Mouse (Mus musculus) adrenal gland, postnatal 25 days (tissue): Measurements from ENCODE around the gene Smc1a. TPM values are rescaled to one million over a fixed set of nuclear protein-coding genes. Genes with fewer than 3 reads are reported as not detected.

Experiments used
- DNase-seq: peaks from one replicate; pipeline ENCODE4 v3.0.0; 2021; ENCODE audit warnings: mixed read lengths
- long read RNA-seq: library from polyadenylated mRNA; stranded (forward); transcript quantifications from one replicate; pipeline ENCODE4 v2.0.0, GENCODE M21; 2021
- total RNA-seq: library from RNA; stranded (reverse); gene quantifications from 2 replicates; pipeline ENCODE4 v1.2.3, GENCODE M21; 2021

Gene Smc1a
- 68.7 and 85.0 TPM in 2 replicates for total RNA-seq
- long read RNA-seq, full-length matches to known transcripts, result 33 of 92 reads
- long read RNA-seq, partial matches to known transcripts, result 54 of 92 reads
- long read RNA-seq, other reads (novel, unspliced or antisense), result 5 of 92 reads

DNA sequence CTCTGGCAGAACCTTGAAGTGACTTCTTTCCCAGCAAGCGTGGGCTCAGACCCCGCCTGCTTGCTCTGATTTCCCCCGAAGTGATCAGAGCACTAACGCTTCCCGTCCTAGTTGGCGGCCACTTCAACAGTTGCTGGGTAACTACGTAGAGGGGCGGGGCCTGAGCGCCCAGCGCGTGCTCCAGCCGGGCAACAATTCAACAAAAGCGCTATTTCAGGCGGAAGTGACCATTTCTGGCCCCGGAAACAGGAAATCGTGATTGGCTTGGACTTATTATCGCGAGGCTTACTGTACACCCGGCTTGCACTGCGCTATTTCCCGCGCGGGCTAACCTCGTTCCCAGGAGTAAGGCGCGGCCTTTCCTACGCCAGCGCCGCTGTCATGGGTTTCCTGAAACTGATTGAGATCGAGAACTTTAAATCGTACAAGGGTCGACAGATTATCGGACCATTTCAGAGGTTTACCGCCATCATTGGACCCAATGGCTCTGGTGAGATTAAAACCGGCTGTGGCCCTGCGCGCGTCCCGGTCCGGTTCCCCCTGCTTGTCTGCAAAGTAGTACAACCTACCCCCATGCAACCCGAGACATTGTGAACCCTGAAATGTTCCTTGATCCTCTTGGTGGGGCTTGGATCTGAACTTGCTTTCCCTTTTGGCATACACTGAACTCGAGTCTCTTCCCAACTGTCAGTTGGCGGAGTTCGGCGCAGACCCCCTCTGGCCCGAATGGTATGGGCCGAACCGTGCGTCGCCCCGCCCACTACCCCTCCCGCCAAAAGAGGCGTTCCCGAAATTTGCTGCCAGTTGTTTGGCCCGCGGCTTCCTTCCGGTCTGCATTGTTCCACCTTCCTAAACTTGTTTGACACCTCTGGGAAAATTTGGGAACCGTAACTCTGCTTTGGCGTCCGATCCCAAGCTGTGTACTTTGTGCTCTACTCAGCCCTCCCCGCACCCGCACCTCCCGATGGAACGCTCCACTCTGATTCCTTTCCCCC, at the start of gene Smc1a, which contains the start of gene Ribc1:
Gene Smc1a (plus strand): TSS at position 278 of the 995 bp plus-strand sequence.
Gene Ribc1 (minus strand): TSS at position 145 of the 995 bp plus-strand sequence.
- peak; percentile 79 for DNase-seq

DNA sequence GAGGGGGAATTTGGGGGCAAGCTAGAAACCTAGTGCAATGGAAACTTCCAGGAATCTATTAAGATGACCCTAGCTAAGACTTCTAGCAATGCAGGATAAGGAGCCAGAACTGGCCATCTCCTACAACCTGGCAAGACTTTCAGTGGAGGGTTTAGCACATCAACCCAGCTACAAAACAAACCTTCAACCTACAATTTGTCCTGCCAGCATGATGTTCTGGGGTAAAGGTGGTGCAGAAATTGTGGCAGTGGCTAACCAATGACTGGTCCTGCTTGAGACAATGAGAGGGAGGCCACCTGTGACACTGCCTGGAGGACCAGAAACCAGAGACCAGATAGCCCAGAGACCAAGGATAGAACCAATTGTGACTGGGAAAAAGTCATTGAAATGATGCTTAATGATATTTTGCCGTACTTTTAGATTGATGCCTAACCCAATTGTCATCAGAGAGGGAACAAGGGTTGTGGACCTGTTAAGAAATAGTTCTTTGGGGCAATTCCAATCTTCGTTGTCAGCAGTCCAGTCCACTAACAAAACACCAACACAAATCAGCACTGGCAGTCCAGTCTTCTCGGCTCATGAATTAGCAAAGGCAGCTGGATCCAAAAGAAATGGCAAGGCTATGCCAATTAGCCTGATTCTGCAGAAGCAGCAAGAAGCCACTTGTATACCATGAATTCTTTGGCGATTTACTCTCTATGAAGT, 17.1 kb upstream of the Smc1a start:
- no peak for DNase-seq

DNA sequence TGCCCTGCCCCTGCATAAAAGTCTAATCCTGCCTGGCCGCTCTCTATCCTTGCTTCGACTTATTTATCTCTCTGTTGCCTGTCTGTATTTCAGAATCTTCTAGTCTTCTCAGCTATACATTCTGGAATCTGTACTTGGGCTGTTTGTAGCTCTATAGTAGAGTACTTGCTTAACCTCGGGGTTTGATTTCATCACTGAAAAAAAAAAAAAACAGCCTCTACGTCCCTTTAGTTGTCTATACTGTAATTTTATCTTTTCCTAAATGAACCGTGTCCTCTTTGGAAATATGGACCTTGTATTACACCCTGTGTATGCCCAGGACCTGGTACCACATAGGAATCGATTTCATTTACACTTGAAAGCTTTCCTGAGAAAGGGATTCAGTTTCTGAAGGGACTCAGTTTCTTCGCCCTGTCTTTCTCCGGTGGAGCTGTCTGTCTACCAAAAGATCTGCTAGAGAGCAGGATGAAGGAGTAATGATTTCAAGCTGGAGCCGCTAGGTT, 15.0 kb upstream of the Smc1a start:
- no peak for DNase-seq

DNA sequence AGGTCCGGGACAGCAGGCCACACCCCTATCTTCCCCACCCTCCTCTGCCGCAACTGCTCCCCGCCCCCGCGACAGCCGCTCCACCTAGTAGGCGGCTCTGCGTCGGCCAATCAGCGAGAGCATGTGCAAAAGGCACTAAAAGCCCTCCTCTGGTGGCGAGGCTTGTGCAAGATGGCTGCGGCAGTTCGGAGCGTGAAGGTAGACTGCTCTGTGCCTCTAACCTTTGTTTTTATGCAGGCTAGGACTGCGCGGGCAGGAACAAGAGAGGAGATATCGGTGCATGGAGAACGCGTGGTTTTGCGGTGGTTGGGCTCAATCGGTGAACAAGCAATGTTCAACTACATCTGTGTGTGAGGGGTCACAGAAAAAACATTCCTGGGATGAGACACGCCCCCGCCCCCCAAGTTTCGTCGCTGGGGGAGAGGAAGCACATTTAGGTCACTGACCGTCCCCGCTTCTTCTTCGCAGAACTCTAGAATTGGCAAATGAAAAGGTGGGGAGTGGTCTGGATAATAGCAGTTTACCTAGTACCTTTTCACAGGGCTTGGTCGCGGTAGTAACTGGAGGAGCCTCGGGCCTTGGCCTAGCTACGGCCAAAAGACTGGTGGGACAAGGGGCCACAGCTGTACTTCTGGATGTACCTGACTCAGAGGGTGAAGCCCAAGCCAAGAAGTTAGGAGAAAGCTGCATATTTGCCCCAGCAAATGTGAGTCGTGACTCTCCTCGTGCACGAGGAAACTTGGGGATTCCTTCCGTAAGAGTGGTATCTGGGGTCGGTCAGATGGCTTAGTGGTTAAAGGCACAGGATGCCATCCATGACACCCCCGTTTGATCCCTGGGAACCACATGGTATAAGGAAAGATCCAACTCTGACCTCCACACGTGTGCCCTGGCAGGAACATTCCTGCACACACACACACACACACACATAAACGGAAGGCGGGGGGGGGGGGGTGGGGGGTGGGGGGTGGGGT, 14.2 kb upstream of the Smc1a start, which contains the start of gene Hsd17b10:
Gene Hsd17b10 (plus strand): TSS at position 109 of the 974 bp plus-strand sequence.
- peak; percentile 89 for DNase-seq

DNA sequence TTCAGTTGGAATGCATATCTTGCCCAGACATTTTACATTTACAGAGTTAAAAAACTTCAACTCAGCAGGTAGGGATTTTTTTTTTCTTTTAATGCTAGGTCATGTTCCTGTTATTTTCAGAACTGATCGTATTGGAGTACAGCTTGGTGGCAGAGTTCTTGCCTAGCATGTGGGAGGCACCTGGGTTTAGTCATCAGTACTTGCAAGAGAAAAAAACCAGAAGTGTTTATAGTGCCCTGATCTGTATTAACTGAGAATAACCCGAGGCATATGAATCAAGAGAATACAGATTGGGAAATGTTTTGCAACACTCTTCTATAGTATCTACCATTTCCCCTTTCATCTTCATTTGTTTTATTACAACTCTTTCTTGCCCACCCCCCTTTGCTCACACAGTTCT, 13.4 kb upstream of the Smc1a start:
- DNase-seq, result no peak

DNA sequence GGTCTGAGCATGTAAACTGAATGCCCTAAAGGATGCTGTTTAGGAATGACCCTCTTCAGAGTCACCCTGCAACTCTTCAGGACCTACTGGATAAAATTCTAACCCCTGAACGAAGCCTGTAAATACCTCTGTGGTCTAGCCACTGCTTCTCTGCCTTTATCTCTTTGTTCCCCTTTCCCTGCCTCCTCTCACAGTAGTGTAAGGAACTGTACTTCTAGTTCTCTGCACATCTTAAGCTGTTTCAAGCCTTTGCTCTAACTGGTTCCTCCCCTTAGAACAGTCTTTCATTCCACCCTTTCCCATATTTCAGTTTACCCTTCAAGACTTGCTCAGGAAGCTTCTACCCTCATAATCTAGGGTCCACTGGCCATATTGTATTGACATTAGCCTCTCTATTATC, 8.4 kb upstream of the Smc1a start:
- no peak for DNase-seq

DNA sequence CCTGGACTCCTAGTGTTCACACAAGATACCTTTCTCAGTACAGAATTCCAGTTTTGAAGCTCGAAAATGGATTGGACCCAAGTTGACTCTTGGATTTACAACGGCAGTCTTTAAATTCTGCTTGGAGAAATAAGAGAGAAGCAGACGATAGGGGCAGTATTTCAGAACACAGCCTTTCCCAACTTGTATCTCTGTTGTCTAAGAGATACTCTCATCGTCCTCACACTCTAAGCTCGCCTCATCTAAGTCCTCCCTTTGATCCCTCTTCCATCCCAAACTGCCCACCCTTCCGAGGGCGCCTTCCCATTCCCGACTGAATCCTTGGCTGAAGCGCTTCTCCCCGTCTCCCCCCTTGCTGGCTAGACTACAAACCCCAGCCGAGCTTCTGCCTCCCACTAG, 477 bp upstream of the Smc1a start:
- no peak for DNase-seq

DNA sequence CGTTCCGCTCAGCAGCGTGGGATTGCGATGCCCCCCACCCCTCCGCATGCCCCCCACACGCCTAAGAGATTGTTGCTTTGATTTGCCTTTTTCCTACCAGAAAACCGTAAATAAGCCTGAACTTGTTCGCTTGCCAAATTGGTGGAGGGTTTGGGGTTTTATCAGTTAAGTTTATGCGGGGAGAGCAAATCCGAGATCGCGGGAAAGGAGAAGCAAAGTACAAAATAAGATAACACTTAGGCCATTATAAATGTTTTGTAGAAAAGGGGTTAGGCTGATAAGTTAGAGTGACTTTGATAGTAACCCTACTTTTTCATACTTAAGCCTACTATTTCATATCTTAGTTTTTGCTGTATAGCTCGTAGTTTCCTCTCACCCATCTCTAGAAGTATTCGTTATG, 958 bp downstream of the Smc1a start:
- DNase-seq, result no peak

DNA sequence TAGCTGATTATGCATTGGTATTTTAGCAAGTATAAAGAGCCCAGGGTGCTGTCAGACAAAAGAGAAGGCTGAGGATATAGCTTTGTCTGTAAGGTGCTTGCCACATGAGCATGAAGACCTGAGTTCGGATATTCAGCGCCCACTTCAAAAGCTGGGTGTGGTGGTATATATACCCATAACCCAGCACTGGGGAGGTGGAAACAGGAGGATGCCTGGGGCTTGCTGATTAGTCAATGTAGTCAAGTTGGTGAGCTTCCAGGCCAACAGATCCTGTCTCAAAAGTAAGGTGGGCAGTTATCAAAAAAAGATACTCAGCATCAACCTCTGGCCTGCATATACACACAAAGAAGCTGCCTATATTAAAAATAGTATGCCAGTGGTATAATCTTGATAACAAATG, 3.1 kb downstream of the Smc1a start:
- DNase-seq, result no peak

DNA sequence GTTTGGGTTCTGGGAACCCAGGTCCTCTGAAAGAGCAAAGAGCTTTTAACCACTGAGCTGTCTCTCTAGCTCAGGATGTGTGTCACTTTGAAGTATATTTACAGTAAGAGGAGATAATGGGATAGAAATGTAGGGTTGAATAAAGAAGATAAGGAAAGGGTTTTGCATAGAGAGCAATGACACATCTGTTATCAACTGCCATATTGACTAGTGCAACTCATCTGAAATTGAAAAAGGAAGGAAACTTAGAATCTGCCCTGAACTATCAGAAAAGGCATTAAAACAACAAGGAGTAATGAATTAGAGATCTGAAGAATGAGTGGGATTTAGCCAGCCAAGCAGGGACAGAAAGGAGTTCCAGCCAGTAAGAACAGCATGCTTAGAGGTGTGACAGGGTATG, 23.6 kb downstream of the Smc1a start:
- no peak for DNase-seq

DNA sequence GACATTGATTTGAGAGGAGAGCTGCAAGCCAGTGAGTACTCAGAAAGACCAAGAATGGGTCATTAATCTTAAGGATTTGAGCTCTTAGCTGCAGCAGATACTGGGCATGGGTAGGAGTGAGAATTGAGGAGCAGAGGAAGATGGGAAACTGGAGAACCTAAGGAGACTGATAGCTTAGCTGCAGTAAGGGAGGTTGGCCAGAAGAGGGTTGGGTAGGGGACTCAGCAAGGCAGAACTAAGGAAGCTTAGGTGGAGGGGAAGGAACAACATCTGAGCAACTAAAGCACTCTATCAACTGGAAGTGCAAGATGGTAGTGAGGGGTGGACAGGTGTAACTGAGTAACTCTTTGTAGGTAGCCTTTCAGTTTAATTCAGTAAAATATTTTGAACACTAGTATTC, 31.0 kb downstream of the Smc1a start:
- DNase-seq, result no peak

DNA sequence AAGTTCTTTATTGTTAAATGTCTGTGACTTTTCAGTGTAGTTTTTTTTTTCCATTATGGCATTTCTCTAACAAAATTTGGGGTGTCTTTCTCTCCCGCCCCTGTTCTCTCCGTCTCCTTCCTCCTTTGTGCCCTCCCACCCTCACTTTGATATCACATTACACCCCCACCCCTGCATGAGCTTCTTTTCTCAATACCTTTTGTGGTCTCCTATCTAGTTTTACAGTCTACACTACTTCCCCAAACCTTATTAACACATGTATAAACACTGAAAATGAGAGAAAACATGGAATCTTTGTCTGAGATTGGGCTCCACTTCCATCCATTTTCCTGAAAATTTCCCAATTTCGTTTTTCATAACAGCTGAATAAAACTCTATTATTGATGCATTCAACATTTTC, 36.3 kb downstream of the Smc1a start:
- DNase-seq, result no peak

DNA sequence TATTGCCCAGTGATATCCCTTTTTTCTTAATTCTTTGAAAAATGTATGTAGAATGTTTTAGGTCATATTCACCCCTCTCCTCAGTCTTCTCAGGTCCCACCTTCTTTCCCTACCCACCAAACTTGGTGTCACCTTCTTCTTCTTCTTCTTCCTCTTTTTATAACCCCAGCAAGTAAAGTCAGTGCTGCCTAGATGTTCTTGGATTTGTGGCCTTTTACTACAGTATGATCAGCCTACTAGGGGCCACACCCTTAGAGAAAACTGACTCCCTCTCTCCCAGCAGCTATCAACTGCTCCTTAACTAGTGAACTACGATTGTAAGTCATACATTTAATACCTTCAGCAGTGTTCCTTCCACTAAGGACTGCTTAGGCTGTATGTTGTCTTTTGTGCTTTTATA, 37.9 kb downstream of the Smc1a start:
- DNase-seq, result no peak

DNA sequence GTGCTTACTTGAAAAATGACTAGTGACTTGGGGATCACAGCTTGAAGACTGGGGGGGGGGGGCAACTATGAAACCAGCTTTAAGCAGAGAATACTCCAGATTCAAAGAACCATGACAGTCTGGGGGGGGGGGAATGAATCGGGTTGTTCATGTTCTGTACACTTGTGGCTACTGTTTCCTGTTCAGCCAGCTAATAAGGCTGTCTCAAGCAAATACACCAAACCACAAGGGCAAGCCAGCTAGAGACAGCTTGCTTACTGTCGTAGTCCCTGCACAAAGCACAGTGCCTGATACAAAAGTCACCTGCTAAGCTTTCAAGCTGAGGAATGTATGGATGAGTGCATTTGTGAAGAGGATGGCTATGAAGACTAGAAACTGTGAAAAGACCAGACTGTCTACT, 49.4 kb downstream of the Smc1a start:
- DNase-seq, result no peak

DNA sequence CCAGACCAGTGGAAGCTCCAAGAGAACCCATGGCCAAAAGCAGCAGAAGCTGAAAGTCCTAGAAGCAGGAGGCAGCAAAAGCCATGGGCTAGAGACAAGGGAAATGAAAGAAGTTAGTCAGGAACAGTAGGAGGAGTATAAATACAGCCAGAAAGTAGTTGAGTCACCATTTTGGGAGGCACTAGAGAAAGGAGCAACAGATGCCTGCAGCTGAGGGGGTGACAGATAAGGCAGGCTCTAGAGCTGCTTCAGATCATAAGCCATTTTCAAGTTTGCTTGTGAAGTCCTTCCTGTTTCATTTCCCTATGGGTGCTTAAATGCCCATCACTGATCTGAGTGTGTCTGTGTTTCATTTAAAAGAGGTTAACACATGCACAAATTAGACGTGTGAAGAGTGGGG, 51.6 kb downstream of the Smc1a start:
- no peak for DNase-seq

DNA sequence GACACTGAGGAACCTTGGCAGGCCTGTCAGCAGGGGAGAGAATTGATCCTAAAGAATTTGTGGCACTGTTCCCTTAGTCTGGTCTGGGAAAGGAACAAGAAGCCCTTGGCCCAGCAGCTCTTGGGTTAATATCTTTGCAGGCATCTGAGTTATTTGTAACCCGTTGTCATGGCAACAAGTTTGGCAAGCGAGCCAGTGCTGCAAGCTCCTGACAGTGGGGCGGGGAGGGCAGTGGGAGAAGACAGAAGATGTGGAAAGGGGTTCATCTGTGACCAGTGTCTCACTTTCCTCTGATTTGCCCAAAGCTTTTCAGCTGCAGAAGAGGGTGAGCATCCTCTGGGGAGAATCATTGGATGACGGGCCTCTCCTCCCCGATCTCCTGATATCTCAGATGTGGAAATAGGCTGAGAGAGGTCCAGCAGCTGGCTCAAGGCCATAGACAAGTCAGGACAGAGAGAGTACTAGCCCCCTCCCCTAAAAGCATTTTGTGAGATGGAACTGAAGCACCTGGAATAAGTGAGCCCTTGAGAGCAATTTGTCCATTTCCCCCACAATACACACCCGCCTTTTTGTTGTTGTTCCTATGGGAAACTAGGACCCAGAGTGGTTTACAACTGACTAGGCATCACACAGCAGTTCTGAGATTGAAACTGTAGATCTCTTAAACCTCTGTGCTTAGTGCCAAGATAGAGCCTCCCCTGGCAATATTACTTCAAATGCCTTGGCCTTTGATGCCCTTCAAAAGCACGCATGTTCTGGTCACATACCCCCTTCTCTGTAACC, 73.8 kb downstream of the Smc1a start:
- peak; percentile 52 for DNase-seq

DNA sequence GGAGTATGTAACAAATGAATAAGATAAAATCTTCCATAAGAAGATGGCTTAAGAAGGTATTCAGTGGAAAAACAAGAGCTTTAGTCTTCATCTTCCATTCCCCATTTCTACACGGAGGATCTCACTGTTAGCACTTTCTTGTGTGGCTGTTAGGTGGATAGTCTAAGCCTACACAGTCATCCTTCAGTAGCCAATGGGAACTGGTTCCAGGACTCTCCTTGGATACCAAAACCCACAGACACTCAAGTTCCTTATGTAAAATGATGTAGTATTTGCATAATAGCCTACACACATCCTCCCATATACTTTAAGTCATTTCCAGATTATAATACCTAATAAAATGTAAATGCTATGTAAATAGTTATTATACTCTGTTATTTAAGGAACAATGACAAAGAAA, 81.3 kb downstream of the Smc1a start:
- DNase-seq, result no peak
